Mouse (Mus musculus) ES-E14 (cell line): ENCODE measurements around the gene Cd5l. TPM values are rescaled to one million over a fixed set of nuclear protein-coding genes. Genes with fewer than 3 reads are reported as not detected.
A peak's percentile ranks its signal among the peaks of the same experiment; 100 is the strongest.

Experiments
- DNase-seq: peaks from one replicate; pipeline ENCODE4 v3.0.0-alpha.2; 2013; ENCODE audit warnings: low read depth, low spot score
- H3K27ac ChIP-seq: 2 replicates; pipeline ENCODE4 v1.5.1; 2012; ENCODE audit warnings: low read depth, mild to moderate bottlenecking, low read length, moderate library complexity, mixed read lengths; ENCODE audit not compliant: poor library complexity, insufficient read depth, severe bottlenecking
- H3K36me3 ChIP-seq: 2 replicates; pipeline ENCODE4 v1.6.1; 2012; ENCODE audit warnings: mild to moderate bottlenecking, low read length, moderate library complexity, mixed read lengths; ENCODE audit not compliant: control insufficient read depth, poor library complexity, insufficient read depth, severe bottlenecking
- H3K4me1 ChIP-seq, 2 experiments: fragments of 150-350 bp in 1 of 2; sonication (generic) in 1 of 2; 2 replicates each; pipeline ENCODE4 v1.6.1; 2012; ENCODE audit warnings: low read length in 2 of 2, mild to moderate bottlenecking in 1 of 2, mixed read lengths in 1 of 2; ENCODE audit not compliant: control insufficient read depth in 2 of 2, insufficient read depth in 2 of 2, poor library complexity in 1 of 2
- H3K4me3 ChIP-seq, 2 experiments: fragments of 150-350 bp in 1 of 2; sonication (generic) in 1 of 2; 2 replicates each; pipeline ENCODE4 v1.5.1; 2012; ENCODE audit warnings: low read length in 2 of 2, low read depth in 1 of 2, mild to moderate bottlenecking in 1 of 2, mixed read lengths in 1 of 2; ENCODE audit not compliant: insufficient read depth in 1 of 2, poor library complexity in 1 of 2, severe bottlenecking in 1 of 2
- H3K9ac ChIP-seq: 2 replicates; pipeline ENCODE4 v1.6.1; 2012; ENCODE audit warnings: low read depth, mild to moderate bottlenecking, low read length, mixed read lengths; ENCODE audit not compliant: poor library complexity, insufficient read depth, severe bottlenecking
- H3K9me3 ChIP-seq: fragments of 150-350 bp; sonication (generic); 2 replicates; pipeline ENCODE4 v1.6.1; 2012; ENCODE audit warnings: low read depth, mild to moderate bottlenecking, low read length; ENCODE audit not compliant: control insufficient read depth, insufficient read depth
- CHD2 ChIP-seq: IDR thresholded peaks from 2 replicates; pipeline ENCODE4 v1.6.1; 2014; ENCODE audit warnings: mild to moderate bottlenecking, low read depth, low read length, inconsistent platforms
- HCFC1 ChIP-seq: IDR thresholded peaks from 2 replicates; pipeline ENCODE4 v1.6.1; 2012; ENCODE audit warnings: low read length, inconsistent platforms, borderline replicate concordance; ENCODE audit not compliant: insufficient read depth
- MAFK ChIP-seq: IDR thresholded peaks from 2 replicates; pipeline ENCODE4 v1.6.1; 2014; ENCODE audit warnings: mild to moderate bottlenecking, low read depth, low read length, inconsistent platforms; ENCODE audit not compliant: insufficient read depth
- ZC3H11A ChIP-seq: IDR thresholded peaks from 2 replicates; pipeline ENCODE4 v1.6.1; 2012; ENCODE audit warnings: low read depth, mild to moderate bottlenecking, inconsistent platforms, low read length, borderline replicate concordance
- ZNF384 ChIP-seq: IDR thresholded peaks from 2 replicates; pipeline ENCODE4 v1.6.1; 2012; ENCODE audit warnings: low read depth, low read length, inconsistent platforms
- in situ Hi-C, 2 experiments: fragments of 600-800 bp; cut with MboI; formaldehyde crosslinking; loops; one replicate each; pipeline ENCODE4 v1.15.1; 2025; ENCODE audit warnings: low sequenced_read_pairs in 2 of 2, inconsistent platforms in 1 of 2; ENCODE audit not compliant: unreplicated experiment in 2 of 2
- total RNA-seq: library from RNA; depleted of rRNA; stranded (reverse); fragments of 300-350 nt; gene quantifications from 2 replicates; pipeline ENCODE4 v1.2.3, GENCODE M21; 2012; rRNA removed

Cd5l gene
- total RNA-seq, 1 experiment, result not detected

- Histone ChIP-seq H3K27ac (peak overlapping the region; percentile 79; the same call in 1 of the 2 replicates), H3K9me3 (no peaks in the 10 kb centered on the region), H3K4me1 (peaks cover 0 to 12% of the 10 kb centered on the region in 2 experiments; a peak in 2 of 4 replicates), H3K36me3 (no peaks in the 10 kb centered on the region), H3K4me3 (0 out of 4 replicates have a peak overlapping the region, but pooled peaks of 1 of the 2 experiments have one; percentile 35), H3K9ac (peak overlapping the region; percentile 61; the same call in 1 of the 2 replicates)
- DNase-seq, result no peak
- TF ChIP-seq ZC3H11A (no peak), MAFK (peak; percentile 72; the same call in 1 of the 2 replicates)
- in situ Hi-C loops, result loop anchor here in 1 of 2 experiments (10.0 kb wide), 1 partner anchor 84 kb away; no protein-coding TSS in a partner anchor
These were observed 52.9 kb downstream of the Cd5l start for GRCm38 (mm10) chr3:87410605-87411004.

DNA sequence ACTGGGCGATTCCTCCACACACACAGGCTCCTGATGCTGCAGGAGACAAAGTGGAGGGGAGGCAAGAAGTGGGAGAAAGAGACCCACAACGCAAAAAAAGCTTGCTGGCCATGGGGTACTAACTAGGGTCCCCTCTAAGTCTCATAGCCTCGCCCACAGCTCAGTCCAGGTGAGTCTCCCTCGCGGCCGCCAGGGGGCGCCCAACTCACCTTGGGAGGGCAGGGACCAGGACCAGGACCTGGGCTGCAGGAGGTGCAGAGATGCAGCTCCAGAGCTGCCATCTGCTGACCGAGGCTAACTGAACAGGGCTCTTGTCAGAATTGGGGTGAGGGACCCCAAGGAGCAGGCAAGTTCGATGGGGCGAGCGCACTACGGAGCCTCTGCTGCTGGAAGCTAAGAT lies 53.5 kb downstream of the Cd5l start:
- TF ChIP-seq HCFC1, result no peak
- peak; percentile 13; the same call in 1 of the 2 replicates for TF ChIP-seq ZC3H11A
- peak; percentile 22 for DNase-seq
- Histone ChIP-seq H3K4me3 (peak overlapping the region; percentile 52 to 56), H3K27ac (peak overlapping the region; percentile 79; the same call in 1 of the 2 replicates), H3K9ac (peak overlapping the region; percentile 39; the same call in 1 of the 2 replicates), H3K9me3 (no peaks in the 10 kb centered on the region), H3K4me1 (peaks cover 0 to 12% of the 10 kb centered on the region in 2 experiments; a peak in 2 of 4 replicates), H3K36me3 (no peaks in the 10 kb centered on the region)
- in situ Hi-C loops, result loop anchor here in 1 of 2 experiments (10.0 kb wide), 1 partner anchor 84 kb away; no protein-coding TSS in a partner anchor

DNA sequence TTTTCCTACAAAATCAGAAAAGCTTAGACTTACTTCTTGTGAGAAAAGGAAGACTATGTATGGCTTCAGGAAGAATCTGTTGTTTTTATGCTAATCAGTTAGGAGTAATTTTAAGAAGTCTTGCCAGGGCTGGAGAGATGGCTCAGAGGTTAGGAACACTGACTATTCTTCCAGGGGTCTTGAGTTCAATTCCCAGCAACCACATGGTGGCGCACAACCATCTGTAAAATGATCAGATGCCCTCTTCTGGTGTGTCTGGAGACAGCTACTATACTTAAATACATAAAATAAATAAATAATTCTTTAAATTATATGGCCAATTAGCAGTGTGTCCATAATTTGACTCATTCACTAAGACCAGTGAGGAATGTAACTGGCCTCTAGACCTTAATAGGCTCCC lies 63.0 kb downstream of the Cd5l start:
- Histone ChIP-seq H3K4me1 (no peaks in the 10 kb centered on the region), H3K9me3 (no peaks in the 10 kb centered on the region), H3K9ac (no peak overlapping the region), H3K27ac (no peak overlapping the region), H3K36me3 (no peaks in the 10 kb centered on the region), H3K4me3 (no peak overlapping the region)
- in situ Hi-C loops, result no loop called here
- TF ChIP-seq ZNF384 (no peak), MAFK (no peak), CHD2 (no peak), HCFC1 (no peak), ZC3H11A (no peak)
- no peak for DNase-seq

Other genes starting within 250 kb of the Cd5l start
- gene Kirrel, start 183.1 kb upstream of the Cd5l start, total RNA-seq, result 35.5 and 37.8 TPM in 2 replicates
- gene Fcrls, start 94.1 kb upstream of the Cd5l start, total RNA-seq, result not detected in 2 replicates
- 0.27 and 0.32 TPM in 2 replicates for gene Fcrl1, start 18.5 kb downstream of the Cd5l start, total RNA-seq
- 0.11 and 0.45 TPM in 2 replicates for gene Fcrl5, start 77.9 kb downstream of the Cd5l start, total RNA-seq
- 8.0 and 8.8 TPM in 2 replicates for gene Etv3, start 167.5 kb downstream of the Cd5l start, total RNA-seq